Mouse (Mus musculus): ENCODE measurements around the gene Chtf18. TPM values are rescaled to one million over a fixed set of nuclear protein-coding genes. Genes with fewer than 3 reads are reported as not detected.
"Not testable (repeated sequence)": the region's sequence is repeated elsewhere in the genome, so short reads cannot be mapped to it uniquely, and the experiment has no call there.

Gene Chtf18
- total RNA-seq (2022): 1 to 10 TPM; 1.3 to 4.9 (median 2.0) TPM

- peak; percentile 100 for DNase-seq (ENCODE audit: low spot score in 2 of 2)
These were observed at the start of gene Chtf18, which contains the start of gene Rpusd1 for GRCm38 (mm10) chr17:25727265-25728008. Gene Chtf18, minus strand, starts transcription at chr17:25727419. Gene Rpusd1, plus strand, starts transcription at chr17:25727670.

- no peak for DNase-seq (ENCODE audit: low spot score in 2 of 2)
These were observed 48.3 kb upstream of the Chtf18 start for GRCm38 (mm10) chr17:25775318-25776062.

- peak; percentile 97 to 99 for DNase-seq (ENCODE audit: low spot score in 2 of 2)
These were observed 46.4 kb upstream of the Chtf18 start, which contains the start of gene Narfl for GRCm38 (mm10) chr17:25773549-25774120. Gene Narfl, plus strand, starts transcription at chr17:25773776.

GRCm38 (mm10) chr17:25769331-25769730 lies 42.1 kb upstream of the Chtf18 start:
- DNase-seq (ENCODE audit: low spot score in 2 of 2): no peak

- no peak for DNase-seq (ENCODE audit: low spot score in 2 of 2)
These were observed 38.7 kb upstream of the Chtf18 start for GRCm38 (mm10) chr17:25765886-25766285.

- DNase-seq (ENCODE audit: low spot score in 2 of 2): no peak
These were observed 35.4 kb upstream of the Chtf18 start for GRCm38 (mm10) chr17:25762591-25762990.

- DNase-seq (ENCODE audit: low spot score in 2 of 2): no peak
These were observed 34.3 kb upstream of the Chtf18 start for GRCm38 (mm10) chr17:25761561-25761970.

- no peak for DNase-seq (ENCODE audit: low spot score in 2 of 2)
These were observed 32.9 kb upstream of the Chtf18 start for GRCm38 (mm10) chr17:25760148-25760547.

- no peak for DNase-seq (ENCODE audit: low spot score in 2 of 2)
These were observed 30.5 kb upstream of the Chtf18 start for GRCm38 (mm10) chr17:25757691-25758090.

GRCm38 (mm10) chr17:25756378-25757242 lies 29.4 kb upstream of the Chtf18 start:
- DNase-seq (ENCODE audit: low spot score in 2 of 2): no peak

GRCm38 (mm10) chr17:25755627-25756377 lies 28.6 kb upstream of the Chtf18 start:
- no peak for DNase-seq (ENCODE audit: low spot score in 2 of 2)

GRCm38 (mm10) chr17:25755086-25755485 lies 27.9 kb upstream of the Chtf18 start:
- no peak for DNase-seq (ENCODE audit: low spot score in 2 of 2)

- DNase-seq (ENCODE audit: low spot score in 2 of 2): no peak
These were observed 27.0 kb upstream of the Chtf18 start, which contains the start of gene Msln for GRCm38 (mm10) chr17:25754241-25754640. Gene Msln, minus strand, starts transcription at chr17:25754378.

GRCm38 (mm10) chr17:25751446-25751845 lies 24.2 kb upstream of the Chtf18 start:
- DNase-seq (ENCODE audit: low spot score in 2 of 2): no peak

GRCm38 (mm10) chr17:25749314-25749713 lies 22.1 kb upstream of the Chtf18 start:
- no peak for DNase-seq (ENCODE audit: low spot score in 2 of 2)

- no peak for DNase-seq (ENCODE audit: low spot score in 2 of 2)
These were observed 21.0 kb upstream of the Chtf18 start for GRCm38 (mm10) chr17:25748238-25748637.

- no peak for DNase-seq (ENCODE audit: low spot score in 2 of 2)
These were observed 17.1 kb upstream of the Chtf18 start for GRCm38 (mm10) chr17:25744311-25744710.

GRCm38 (mm10) chr17:25743831-25744230 lies 16.6 kb upstream of the Chtf18 start:
- DNase-seq (ENCODE audit: low spot score in 2 of 2): no peak

GRCm38 (mm10) chr17:25741471-25741870 lies 14.3 kb upstream of the Chtf18 start:
- not testable (repeated sequence) for DNase-seq (ENCODE audit: low spot score in 2 of 2)

GRCm38 (mm10) chr17:25738861-25739260 lies 11.6 kb upstream of the Chtf18 start:
- no peak for DNase-seq (ENCODE audit: low spot score in 2 of 2)
